ENCODE assay signal across 13 mouse cellular contexts in genomic region chr2:4339128-4339527, GRCm38 (mm10).
DNase-seq lines count a peak whose midpoint lies in the region; ATAC-seq lines count a peak whose summit lies in the region.
"Had no signal": no experiment of that assay in that cellular context is flagged by ENCODE, and none has a peak within 500 bp of the region (broad histone marks: within the 10 kb centered on the region; RNA-seq: fewer than 3 reads in every experiment).

No protein-coding gene starts in this region.

- intact Hi-C loops in heart, postnatal 36 days (cut with DNase I), result no loop called here

- H3K4me3 ChIP-seq in heart, embryonic 11.5 days (ENCODE audit: low read depth, low read length), result no peak overlapping the region
- no peak overlapping the region for H3K4me3 ChIP-seq in hindbrain, embryonic 14.5 days (replicated peaks; ENCODE audit: low read length)
- H3K4me3 ChIP-seq: forebrain, embryonic 13.5 days had no signal

- no peak for ATAC-seq in heart, embryonic 11.5 days (replicated peaks; ENCODE audit: insufficient number of reproducible peaks, low FRiP score, low TSS enrichment)
- no peak for ATAC-seq in hindbrain, embryonic 14.5 days (ENCODE audit: low FRiP score)
- ATAC-seq: forebrain, embryonic 13.5 days; intestine, embryonic 16.5 days had no signal

- DNase-seq in heart, postnatal 36 days, result no peak
- peak; percentile 4 for DNase-seq in kidney, adult 9 months
- DNase-seq in kidney, adult 8-10 months, result no peak
- peak; percentile 14 for DNase-seq in NIH3T3 (ENCODE audit: low read depth)
- DNase-seq in hindbrain, embryonic 14.5 days (ENCODE audit: low spot score), result no peak
- no peak for DNase-seq in frontal cortex, postnatal 10 days (ENCODE audit: low spot score in 2 of 2)
- DNase-seq in spleen, postnatal 36 days (ENCODE audit: low spot score in 2 of 2), result no peak
- DNase-seq: adrenal gland, adult 2 months; gastrocnemius, postnatal 14 days; layer of hippocampus, adult 9-11 months had no signal

- H3K27ac ChIP-seq in heart, embryonic 11.5 days (ENCODE audit: low read depth, low read length), result peak overlapping the region; percentile 37; the same call in 1 of the 2 replicates
- peak overlapping the region; percentile 10; the same call in 1 of the 2 replicates for H3K27ac ChIP-seq in hindbrain, embryonic 14.5 days
- H3K27ac ChIP-seq: forebrain, embryonic 13.5 days had no signal

- no peaks in the 10 kb centered on the region for H3K27me3 ChIP-seq in heart, embryonic 11.5 days (ENCODE audit: control insufficient read depth, insufficient read depth, low read length)
- no peaks in the 10 kb centered on the region for H3K27me3 ChIP-seq in hindbrain, embryonic 14.5 days (ENCODE audit: control insufficient read depth, insufficient read depth, low read length)
- H3K27me3 ChIP-seq: forebrain, embryonic 13.5 days had no signal

- no peak overlapping the region for H3K4me2 ChIP-seq in heart, embryonic 11.5 days
- H3K4me2 ChIP-seq in hindbrain, embryonic 14.5 days (replicated peaks), result no peak overlapping the region
- H3K4me2 ChIP-seq: forebrain, embryonic 13.5 days had no signal

- H3K9ac ChIP-seq in heart, embryonic 11.5 days (ENCODE audit: low read depth, low read length), result no peak overlapping the region
- no peak overlapping the region for H3K9ac ChIP-seq in hindbrain, embryonic 14.5 days
- H3K9ac ChIP-seq: forebrain, embryonic 13.5 days had no signal

- H3K36me3 ChIP-seq in heart, embryonic 11.5 days (ENCODE audit: control insufficient read depth, insufficient read depth, low read length), result no peaks in the 10 kb centered on the region
- H3K36me3 ChIP-seq in hindbrain, embryonic 14.5 days (replicated peaks; ENCODE audit: control insufficient read depth, insufficient read depth), result no peaks in the 10 kb centered on the region

- no peaks in the 10 kb centered on the region for H3K9me3 ChIP-seq in heart, embryonic 11.5 days (replicated peaks; ENCODE audit: control insufficient read depth, low read length)
- no peaks in the 10 kb centered on the region for H3K9me3 ChIP-seq in hindbrain, embryonic 14.5 days (ENCODE audit: control insufficient read depth, low read length)
- H3K9me3 ChIP-seq: forebrain, embryonic 13.5 days had no signal

- peaks cover 18% of the 10 kb centered on the region for H3K4me1 ChIP-seq in heart, embryonic 11.5 days (ENCODE audit: control insufficient read depth, insufficient read depth, low read length)
- peaks cover 10% of the 10 kb centered on the region; the same call in 1 of the 2 replicates for H3K4me1 ChIP-seq in hindbrain, embryonic 14.5 days (replicated peaks; ENCODE audit: control insufficient read depth, insufficient read depth, low read length)

- 33% methylated on average over 4 of the region's 4 CpGs for WGBS in heart, embryonic 11.5 days (ENCODE audit: insufficient replicate concordance)
- WGBS in hindbrain, embryonic 14.5 days, result 63% methylated on average over 4 of the region's 4 CpGs

Comparison
In these comparisons a context has a peak if more than half of its experiments do, and no peak if none do; other contexts are left out.
1. DNase-seq: peak in kidney, adult 9 months (single experiment) and NIH3T3 (single experiment); none in heart, postnatal 36 days (0 of 2), kidney, adult 8-10 months (0 of 2), hindbrain, embryonic 14.5 days (single experiment), frontal cortex, postnatal 10 days (0 of 2) and spleen, postnatal 36 days (0 of 2).